Mouse (Mus musculus): Measurements from ENCODE around the gene Hist1h2ba.

The Hist1h2ba gene

DNA sequence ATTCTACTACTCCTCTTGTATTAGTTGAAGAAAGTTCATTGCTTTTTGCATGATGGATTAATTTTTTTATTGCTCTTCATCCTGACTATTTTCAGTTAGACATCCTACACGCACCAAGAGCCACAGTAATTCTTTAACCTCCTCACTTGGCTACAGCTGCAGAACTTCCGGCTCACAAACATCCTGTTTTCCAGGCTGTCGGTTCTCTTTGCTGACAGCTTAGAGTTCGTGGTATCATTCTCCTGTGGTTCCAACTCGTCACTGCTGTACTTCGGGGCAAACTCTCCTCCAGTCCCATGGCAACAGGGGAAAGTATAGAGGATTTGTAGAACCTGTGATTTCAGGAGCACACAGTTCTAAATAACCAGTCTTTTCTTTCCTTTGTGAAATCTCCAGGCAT lies 35.7 kb downstream of the Hist1h2ba start:
- DNase-seq = peak; percentile 29 to 38

DNA sequence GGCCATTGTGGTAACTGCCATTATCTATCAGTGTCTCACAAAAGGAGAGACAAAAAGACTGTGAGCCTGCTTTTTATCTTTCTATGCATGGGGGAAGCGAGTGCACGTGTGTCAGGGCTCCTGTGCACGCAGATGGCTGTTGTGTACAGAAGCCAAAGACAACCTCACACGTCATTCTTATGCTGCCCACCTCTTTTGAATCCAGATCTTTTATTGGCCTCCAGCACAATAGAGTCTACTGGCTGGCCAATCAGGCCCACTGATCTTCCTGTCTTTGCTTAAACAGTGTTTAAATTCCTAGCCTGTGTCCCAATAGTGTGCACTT lies 40.7 kb downstream of the Hist1h2ba start:
- no peak for DNase-seq

DNA sequence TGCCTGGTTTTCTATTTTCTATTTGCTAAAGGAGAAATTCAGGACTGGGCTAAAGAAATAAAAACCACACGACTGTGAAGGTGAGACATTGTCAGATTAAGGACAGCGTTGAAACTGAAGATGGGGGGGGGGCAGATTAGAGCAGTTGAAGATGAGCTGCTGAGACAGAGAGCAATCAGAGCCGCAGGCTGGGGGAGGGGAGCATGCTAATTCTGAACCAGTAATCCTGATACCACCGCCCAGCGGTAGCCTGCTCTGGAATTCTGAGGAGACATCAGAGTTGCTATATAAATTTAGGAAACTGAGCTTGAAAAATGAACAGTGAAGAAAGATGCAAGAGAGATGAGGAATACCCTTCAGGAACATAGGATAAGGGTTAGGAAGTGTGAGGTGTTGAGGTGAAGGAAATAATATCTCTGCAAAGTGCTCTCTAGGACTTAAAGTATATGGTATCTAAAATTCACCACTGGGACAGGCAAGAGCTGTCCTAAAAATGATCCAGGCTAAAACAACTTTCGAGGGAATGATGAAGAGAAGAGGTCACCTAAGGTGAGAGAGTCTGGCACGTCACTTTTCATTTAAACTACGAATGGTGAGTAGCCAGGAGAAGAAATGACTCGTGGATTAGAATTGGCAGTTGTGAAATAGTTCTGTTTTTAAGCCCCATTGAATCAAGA lies 41.2 kb downstream of the Hist1h2ba start:
- DNase-seq = no peak

DNA sequence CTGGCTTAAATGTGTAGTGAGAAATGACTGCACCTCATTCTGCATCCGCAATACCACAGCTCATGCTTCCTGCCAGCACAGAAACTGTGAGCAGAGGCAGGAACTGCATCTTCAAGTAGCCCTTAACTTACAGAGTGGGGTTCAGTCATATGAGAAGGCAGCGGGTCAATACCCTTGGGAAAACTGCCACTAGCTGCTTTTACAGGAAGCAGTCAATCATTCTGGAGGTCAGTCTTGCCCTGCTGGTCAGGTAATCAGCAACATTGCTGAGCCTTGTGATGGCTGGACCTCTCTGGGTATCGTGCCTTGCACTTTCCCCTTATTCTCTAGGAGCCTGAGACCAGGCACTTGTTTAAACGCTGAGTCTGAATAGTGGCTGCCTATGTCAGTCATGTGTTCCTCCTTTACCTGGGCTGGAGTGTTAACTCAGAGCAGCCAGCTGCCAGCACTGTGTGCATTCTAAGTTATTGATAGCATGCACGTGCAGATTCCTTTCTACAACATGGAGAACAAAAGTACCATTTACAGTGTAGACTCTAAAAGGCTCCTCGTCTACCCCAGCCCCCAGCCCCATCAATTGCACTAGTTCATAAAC lies 44.8 kb downstream of the Hist1h2ba start:
- DNase-seq = peak; percentile 61 to 66

- no peak for DNase-seq
These were observed 46.8 kb downstream of the Hist1h2ba start for GRCm38 (mm10) chr13:23887026-23887725.

DNA sequence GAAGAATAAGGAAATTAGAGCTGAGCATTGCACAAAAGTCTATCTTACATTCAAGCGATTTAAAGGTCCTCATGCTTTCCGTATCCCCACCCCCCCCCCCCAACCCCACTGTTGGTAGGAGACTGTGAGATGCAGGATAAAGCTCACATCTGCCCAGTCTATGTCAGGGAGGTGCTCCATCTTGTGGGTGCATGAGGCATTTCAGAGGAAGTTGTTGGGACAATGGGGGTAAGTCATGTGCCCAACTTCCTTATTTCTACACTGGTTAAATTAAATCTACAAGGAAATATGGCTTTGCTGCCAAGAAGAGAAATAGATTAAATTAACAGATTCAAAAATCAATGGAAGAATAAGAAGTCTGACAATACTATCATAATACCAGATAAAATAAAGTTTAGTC lies 48.4 kb downstream of the Hist1h2ba start:
- peak in 1 of 2 experiments; percentile 50 for DNase-seq

Data from kidney, postnatal 36 days (tissue).